Mouse (Mus musculus) ES-E14 (cell line): ENCODE data around the gene Abtb1.

Experiments used
- HCFC1 ChIP-seq: IDR thresholded peaks from 2 replicates; pipeline ENCODE4 v1.6.1; 2012; ENCODE audit warnings: low read length, inconsistent platforms, borderline replicate concordance; ENCODE audit not compliant: insufficient read depth
- MAFK ChIP-seq: IDR thresholded peaks from 2 replicates; pipeline ENCODE4 v1.6.1; 2014; ENCODE audit warnings: mild to moderate bottlenecking, low read depth, low read length, inconsistent platforms; ENCODE audit not compliant: insufficient read depth
- ZNF384 ChIP-seq: IDR thresholded peaks from 2 replicates; pipeline ENCODE4 v1.6.1; 2012; ENCODE audit warnings: low read depth, low read length, inconsistent platforms

- no peak for TF ChIP-seq ZNF384
- TF ChIP-seq HCFC1: no peak
- TF ChIP-seq MAFK: no peak
These were observed 37.7 kb downstream of the Abtb1 start for GRCm38 (mm10) chr6:88803957-88804695.
